Mouse (Mus musculus): Measurements from ENCODE around the gene Pold4.
A peak's percentile ranks its signal among the peaks of the same experiment; 100 is the strongest.

The Pold4 gene

GRCm38 (mm10) chr19:4204889-4205288, 26.8 kb upstream of the Pold4 start:
- no peak for DNase-seq

GRCm38 (mm10) chr19:4206971-4207370, 24.7 kb upstream of the Pold4 start:
- peak; percentile 85 to 86 for DNase-seq

DNA sequence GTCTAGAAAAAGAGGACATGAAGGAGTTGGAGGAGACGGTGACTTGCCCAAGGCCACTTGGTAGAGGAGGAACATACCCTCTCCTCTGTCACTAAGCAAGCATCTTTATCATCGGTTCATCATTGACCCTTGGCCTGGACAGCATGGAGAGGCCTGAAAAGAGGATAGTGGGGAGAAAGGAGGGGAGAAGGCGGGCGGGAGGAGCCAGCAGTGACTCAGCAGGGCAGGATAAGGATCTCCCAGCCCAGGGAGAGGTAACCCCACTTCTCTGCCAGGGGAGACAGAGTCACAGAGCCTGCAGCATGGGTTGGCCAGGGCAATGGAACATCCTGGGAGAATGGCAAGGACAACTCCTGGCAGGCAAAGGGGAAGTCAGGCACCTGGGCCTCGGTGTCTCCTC, 23.1 kb upstream of the Pold4 start:
- DNase-seq = no peak

- DNase-seq = no peak
Observed at GRCm38 (mm10) chr19:4211891-4212588, 19.7 kb upstream of the Pold4 start.

GRCm38 (mm10) chr19:4213524-4213974, 18.1 kb upstream of the Pold4 start:
- peak; percentile 70 to 83 for DNase-seq

DNA sequence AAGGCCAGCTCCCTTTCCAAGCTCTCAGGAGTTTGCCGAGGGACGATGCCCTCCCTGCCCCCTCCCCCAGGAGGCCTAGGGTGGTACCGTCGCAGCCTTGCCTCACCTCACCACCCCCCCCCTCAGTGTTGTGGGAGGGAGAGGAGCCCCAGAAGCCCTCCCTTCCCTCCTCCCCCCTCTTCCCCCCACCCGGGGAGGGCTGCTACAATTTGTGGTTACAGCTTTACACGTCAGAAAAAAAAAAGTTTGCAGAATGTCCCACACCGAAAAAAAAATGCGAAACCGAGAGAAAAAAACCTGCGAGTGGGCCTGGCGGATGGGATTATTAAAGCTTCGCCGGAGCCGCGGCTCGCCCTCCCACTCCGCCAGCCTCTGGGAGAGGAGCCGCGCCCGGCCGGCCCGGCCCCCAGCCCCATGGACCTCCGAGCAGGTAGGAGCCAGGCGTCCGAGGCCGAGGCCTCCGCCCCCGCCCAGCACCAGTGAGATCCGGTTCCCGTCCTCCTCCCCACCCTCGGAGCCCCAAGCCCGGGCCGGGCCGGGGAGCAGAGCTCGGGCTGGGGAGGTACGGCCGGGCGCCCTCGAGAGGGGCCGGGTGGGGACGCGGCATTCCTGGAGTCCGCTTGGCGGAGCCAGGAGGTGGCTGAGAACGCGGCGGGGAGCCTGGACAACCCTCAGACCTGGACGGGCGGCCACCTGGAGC, 17.5 kb upstream of the Pold4 start, which contains the start of the genes Clcf1 and AC109138.7:
Clcf1 (plus strand) TSS at position 168 of the 700 bp plus-strand sequence.
AC109138.7 (plus strand) TSS at position 287 of the 700 bp plus-strand sequence.
- DNase-seq = peak; percentile 39 to 81

DNA sequence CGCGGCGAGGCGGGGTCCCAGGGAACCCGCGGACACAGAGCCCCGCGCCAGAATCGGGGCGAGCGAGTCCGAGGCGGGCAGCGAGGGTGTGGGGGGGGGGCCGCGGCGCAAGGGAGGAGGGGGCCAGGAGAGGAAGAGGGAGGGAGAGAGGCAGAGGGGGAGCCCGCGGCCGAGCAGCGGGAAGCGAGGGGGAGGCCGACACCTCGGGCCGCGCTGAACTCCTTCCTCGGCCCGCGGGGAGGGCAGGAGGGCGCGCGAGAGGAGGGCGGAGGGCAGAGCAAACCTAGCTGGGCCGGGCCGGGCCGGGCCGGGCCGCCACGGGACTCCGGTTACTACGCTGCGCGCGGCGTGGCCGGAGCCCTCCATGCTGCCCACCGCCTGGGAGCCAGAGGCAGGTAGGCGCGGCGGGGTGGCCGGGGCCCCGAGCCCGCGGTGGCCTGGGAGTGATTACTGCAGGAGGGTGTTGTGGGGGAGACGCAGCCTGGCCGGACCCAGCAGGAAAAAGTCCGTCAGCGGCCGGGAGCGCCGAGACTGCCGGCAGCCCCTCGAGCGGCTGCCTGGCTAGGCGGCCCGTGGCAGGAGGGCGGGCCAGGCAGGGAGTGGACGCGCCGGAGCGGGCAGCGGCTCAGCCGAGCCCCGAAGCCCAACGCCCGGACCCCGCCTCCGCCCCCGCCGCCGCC, 16.8 kb upstream of the Pold4 start:
- DNase-seq = peak; percentile 37 to 76

DNA sequence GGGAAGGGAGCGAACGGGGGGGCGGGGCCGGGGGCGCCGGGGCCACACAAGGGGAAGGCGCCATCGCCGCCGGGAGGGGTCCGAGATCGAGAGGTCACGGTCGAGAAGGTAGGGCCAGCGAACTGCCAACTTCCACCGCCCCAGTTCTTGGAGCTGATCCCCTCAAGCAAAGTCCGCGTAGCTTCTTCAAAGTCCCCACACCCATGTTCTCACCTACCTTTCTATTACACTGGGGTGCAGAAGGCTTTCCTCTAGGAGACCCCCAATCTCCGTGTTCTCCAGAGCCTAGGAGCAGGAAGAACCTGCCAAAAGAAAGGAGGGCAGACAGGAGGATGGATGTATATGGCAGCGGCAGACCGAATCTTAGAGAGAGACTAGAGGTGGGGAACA, 16.3 kb upstream of the Pold4 start:
- no peak for DNase-seq

DNA sequence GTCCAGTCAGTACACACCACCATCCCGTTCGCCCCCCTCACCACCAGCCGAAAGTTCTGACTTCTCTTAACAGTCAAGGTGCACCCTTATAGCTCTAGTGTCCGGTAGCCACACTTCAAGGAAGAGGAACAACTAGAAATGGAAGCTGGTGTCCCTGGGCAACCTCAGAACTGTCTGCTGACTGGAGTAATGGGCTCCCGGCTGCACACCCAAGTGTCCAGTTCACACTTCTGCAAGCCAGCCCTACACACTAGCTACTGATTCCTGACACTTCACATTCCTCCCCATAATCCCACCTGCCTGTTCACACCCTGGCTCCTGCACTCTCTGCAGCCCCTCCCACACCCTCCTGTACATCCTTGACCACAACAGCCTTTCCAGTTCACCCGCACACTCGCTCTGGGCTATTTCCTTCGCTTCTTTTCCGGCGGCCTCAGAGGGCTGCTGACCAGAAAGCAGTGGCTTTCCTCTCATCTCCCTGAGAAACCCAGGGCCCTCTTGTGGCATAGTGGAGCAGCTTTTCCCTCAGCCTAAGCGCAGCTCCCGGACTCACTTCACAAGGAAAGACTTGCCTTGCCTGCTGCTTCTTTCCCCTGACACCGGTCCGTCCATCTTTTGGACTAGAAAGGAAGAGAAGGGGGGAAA, 15.5 kb upstream of the Pold4 start:
- DNase-seq = peak; percentile 67 to 68

DNA sequence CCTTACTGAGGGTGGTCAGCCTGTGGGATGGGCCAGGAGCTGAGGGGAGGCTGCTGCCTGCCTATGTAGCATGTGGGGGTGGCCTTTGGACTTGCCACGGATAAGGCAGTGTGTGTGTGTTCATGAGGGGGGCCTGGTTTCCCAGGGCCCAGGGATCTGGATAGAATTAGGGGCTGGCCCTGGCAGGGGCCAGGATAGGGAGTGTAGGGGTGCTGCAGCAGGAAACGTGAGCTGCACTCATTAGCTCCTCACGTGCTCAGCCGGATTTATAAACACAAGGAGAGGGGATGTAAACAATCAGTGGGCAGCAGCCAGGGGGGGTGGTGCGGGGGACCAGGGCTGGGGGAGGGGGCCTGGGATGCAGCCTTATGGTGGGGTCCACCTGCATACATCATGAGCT, 14.6 kb upstream of the Pold4 start:
- DNase-seq = no peak

DNA sequence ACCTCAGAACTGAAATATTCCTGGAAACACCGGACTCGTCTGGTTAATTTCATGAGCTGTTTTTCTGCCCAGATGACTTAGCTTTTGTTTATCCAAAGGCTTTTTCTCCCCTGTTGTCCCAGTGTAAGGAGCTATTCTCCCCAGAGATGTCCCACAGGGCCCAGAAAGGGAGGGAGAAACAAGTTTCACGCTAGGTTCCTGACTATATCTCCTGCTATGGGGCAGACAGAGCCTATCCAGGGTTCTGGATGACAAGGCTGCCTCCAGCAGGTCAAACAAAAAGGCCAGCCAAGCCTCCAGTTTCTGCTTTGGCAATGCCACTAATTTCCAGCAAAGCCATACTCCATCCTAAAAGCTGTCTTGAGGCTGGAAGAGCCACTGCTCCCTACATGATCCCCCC, 13.8 kb upstream of the Pold4 start:
- no peak for DNase-seq

DNA sequence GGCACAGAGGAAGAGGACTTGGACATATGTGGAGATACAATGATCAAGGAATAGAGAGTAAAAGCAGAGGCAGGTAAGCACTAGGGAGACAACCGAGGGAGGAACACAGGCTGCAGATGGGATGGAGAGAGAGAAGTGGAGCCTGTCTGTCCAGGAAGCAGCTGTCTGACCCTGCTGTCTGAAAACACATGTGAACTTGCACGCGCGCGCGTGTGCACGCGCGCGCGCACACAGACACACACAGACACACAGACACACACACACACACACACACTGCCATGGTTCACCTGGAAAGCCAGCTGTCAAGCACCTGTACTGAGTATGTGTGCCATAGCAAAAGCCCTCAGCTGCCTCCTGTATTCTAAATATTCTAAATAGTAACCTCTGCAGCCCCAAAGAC, 13.4 kb upstream of the Pold4 start:
- no peak for DNase-seq

DNA sequence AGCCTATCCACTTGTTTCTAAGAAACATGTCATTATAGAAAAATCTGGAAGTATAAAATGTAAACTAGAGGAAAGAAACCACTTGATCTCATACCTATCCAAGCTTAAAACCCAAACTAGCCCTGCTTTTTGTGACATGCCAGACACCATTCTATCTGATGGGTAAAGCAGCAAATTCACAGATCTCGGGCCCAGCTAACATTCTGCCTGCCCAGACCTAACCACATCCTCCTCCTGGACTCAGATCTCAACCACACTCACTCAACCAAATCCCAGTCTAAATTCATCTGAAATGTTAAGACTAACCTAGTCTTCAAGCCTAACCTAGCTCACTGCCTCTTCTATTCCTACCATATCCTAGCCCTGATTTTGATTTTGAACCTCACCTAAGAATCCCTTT, 12.9 kb upstream of the Pold4 start:
- DNase-seq = no peak

GRCm38 (mm10) chr19:4219943-4220342, 11.8 kb upstream of the Pold4 start:
- no peak for DNase-seq

DNA sequence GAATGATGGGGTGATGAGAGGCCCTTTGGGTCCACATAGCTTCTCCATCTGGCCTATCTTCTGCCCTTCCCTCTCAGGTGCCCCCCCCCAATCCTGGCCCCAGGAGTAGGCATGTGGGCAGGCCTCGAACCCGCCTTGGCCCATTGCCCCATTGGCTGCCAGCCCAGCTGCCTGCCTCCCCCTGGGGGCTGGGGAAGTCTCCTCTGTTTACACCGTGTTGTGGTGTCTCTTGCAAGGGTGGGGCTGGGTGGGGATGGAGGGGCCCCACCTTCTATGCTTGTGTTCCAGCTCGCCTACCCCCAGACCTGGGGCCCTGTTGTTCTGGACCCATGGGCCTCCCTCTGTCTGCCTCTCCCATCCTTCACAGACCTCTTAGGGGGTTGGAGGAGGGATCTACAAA, 11.3 kb upstream of the Pold4 start:
- no peak for DNase-seq

- DNase-seq = peak; percentile 57 to 76
Observed at GRCm38 (mm10) chr19:4220957-4221743, 10.5 kb upstream of the Pold4 start.

DNA sequence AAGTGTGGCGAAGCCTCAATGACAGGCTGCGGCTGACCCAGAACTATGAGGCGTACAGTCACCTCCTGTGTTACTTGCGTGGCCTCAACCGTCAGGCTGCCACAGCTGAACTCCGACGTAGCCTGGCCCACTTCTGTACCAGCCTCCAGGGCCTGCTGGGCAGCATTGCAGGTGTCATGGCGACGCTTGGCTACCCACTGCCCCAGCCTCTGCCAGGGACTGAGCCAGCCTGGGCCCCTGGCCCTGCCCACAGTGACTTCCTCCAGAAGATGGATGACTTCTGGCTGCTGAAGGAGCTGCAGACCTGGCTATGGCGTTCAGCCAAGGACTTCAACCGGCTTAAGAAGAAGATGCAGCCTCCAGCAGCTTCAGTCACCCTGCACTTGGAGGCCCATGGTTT, 9.5 kb upstream of the Pold4 start:
- DNase-seq = peak; percentile 79 to 85

DNA sequence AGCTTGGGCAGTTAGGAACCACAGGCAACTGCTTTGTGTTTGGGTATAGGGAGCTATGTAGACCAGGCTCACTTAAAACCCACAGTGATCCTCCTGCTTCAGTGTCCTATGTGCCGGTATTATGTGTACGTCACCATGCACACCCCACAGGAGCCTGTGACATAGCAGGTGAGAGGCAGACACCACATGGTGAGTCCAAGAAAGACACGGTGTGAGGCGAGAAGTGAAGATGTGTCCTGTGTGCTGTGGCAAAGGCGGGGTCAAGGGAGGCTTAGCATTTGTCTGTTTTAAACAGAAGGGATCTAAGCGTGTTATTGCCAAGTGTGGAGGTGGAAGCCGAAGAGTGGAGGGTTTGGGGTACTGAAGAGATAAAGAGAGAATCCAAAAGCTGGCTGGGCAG, 4.9 kb upstream of the Pold4 start:
- DNase-seq = no peak

GRCm38 (mm10) chr19:4227446-4227845, 4.3 kb upstream of the Pold4 start:
- no peak for DNase-seq

DNA sequence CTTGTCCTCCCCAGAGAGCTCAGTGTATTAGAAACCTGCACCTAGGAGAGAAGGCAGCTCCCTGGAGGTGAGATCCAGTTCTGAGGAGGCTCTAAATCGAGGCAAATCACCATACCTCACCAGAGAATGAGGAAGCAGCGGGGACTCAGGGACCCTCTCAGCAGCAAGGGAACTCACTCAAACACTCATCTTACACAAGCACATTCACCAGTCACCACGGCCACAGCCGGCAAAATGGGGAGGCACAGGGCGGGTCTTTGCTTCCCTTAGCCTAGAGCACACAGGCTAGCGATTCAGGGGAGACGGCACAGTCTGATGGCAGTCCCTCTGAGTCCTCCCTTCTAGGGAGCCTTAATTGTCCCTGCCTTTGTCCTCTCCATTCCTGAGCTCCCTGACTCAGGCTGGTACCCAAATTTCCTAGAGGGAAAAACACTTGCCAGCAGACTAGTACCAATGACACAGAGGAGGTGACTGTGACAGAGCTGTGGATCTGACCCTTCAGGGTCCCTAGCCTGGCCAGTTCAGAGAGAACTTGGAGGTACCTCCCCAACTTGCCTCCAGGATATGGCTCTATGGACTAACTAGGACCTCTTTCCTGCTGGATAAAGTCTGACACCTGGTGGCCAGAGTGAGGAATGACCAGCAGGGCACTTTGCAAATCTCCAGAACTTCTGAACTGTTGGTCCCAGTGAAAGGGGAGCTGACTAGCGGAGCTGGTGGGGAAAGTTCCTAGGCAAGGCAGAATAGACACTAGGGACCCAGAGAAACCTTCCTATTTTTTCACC, 3.6 kb upstream of the Pold4 start:
- DNase-seq = peak; percentile 71 to 79

DNA sequence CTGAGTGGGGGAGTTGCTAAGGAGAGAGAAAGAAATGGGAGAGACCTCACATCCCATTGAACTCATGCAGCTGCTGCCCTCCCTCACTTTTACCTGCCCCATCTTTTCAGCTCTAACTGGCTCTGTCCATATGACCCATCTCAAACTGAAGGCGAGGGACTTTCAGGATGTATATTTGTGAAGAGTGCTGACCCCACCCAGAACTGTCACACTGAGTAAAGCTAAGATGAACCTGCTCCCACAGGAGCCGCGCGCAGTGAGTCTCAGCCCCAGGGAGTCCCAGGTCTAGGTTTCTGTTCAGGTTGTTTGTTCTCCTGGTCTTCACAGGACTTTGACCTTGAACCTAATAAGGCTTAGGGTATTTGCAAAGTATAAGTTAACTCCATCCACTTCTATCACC, 2.8 kb upstream of the Pold4 start:
- DNase-seq = no peak

All from kidney, postnatal 25 days (tissue).